Mouse (Mus musculus) erythroblast, embryonic 14.5 days (primary cell): ENCODE measurements around the gene Klhl5.

ENCODE experiments used
- GATA1 ChIP-seq: IDR thresholded peaks from 2 replicates; pipeline ENCODE4 v1.6.1; 2012; ENCODE audit warnings: low read length, inconsistent platforms, mixed read lengths
- TAL1 ChIP-seq: IDR thresholded peaks from 3 replicates; pipeline ENCODE4 v1.6.1; 2012; ENCODE audit warnings: low read length, inconsistent platforms, mixed read lengths

DNA sequence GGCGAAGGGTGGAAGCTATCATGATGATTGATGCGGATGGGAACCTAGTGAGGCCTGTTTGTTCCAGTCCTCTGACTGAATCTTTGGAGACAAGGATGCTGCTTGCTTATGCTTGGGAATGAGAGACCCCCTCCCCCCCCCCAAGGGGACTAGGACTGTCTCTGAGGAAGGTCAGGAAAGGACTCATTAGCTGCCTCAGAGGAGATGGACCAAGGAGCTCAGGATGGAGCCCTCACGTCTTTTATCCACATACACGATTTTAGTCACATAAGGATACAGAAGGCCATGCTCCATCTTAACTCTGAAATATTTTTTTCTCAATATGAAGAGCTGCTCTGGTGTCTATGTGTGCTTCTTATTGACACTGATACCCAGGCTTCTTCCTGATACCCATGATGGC, 45.1 kb upstream of the Klhl5 start:
- TF ChIP-seq GATA1 (no peak), TAL1 (no peak)
